Mouse (Mus musculus) kidney, adult 8-10 months (tissue): Measurements from ENCODE around the gene Limch1.
A peak's percentile ranks its signal among the peaks of the same experiment; 100 is the strongest.

ENCODE experiments used
- DNase-seq, 2 experiments: peaks; one replicate each; pipeline ENCODE4 v3.0.0; 2022

Limch1 gene

GRCm38 (mm10) chr5:66747761-66748430 is 2.3 kb downstream of the Limch1 start:
- peak in 1 of 2 experiments; percentile 21 for DNase-seq

- DNase-seq, result peak; percentile 40
Measured at GRCm38 (mm10) chr5:66748448-66749115, 3.0 kb downstream of the Limch1 start.

- DNase-seq, result no peak
Measured at GRCm38 (mm10) chr5:66750641-66751040, 5.0 kb downstream of the Limch1 start.

- DNase-seq, result no peak
Measured at GRCm38 (mm10) chr5:66751332-66751980, 5.8 kb downstream of the Limch1 start.

- no peak for DNase-seq
Measured at GRCm38 (mm10) chr5:66753620-66754019, 8.0 kb downstream of the Limch1 start.

- no peak for DNase-seq
Measured at GRCm38 (mm10) chr5:66756821-66757705, 11.4 kb downstream of the Limch1 start.

GRCm38 (mm10) chr5:66757706-66758237 is 12.1 kb downstream of the Limch1 start:
- no peak for DNase-seq

GRCm38 (mm10) chr5:66759354-66759753 is 13.7 kb downstream of the Limch1 start:
- no peak for DNase-seq

GRCm38 (mm10) chr5:66760747-66761146 is 15.1 kb downstream of the Limch1 start:
- no peak for DNase-seq

- DNase-seq, result no peak
Measured at GRCm38 (mm10) chr5:66762006-66762405, 16.4 kb downstream of the Limch1 start.

GRCm38 (mm10) chr5:66764129-66764528 is 18.5 kb downstream of the Limch1 start:
- no peak for DNase-seq

GRCm38 (mm10) chr5:66765911-66766310 is 20.3 kb downstream of the Limch1 start:
- no peak for DNase-seq

GRCm38 (mm10) chr5:66768034-66768433 is 22.4 kb downstream of the Limch1 start:
- no peak for DNase-seq

GRCm38 (mm10) chr5:66769070-66769469 is 23.4 kb downstream of the Limch1 start:
- DNase-seq, result no peak

- no peak for DNase-seq
Measured at GRCm38 (mm10) chr5:66769558-66769957, 23.9 kb downstream of the Limch1 start.

GRCm38 (mm10) chr5:66777999-66778710 is 32.5 kb downstream of the Limch1 start:
- no peak for DNase-seq

- no peak for DNase-seq
Measured at GRCm38 (mm10) chr5:66780371-66780770, 34.7 kb downstream of the Limch1 start.

GRCm38 (mm10) chr5:66781507-66781906 is 35.9 kb downstream of the Limch1 start:
- DNase-seq, result no peak

GRCm38 (mm10) chr5:66782851-66783250 is 37.2 kb downstream of the Limch1 start:
- DNase-seq, result no peak

GRCm38 (mm10) chr5:66784624-66785361 is 39.2 kb downstream of the Limch1 start:
- no peak for DNase-seq

- DNase-seq, result no peak
Measured at GRCm38 (mm10) chr5:66785995-66786620, 40.5 kb downstream of the Limch1 start.
